In the genomic region with DNA sequence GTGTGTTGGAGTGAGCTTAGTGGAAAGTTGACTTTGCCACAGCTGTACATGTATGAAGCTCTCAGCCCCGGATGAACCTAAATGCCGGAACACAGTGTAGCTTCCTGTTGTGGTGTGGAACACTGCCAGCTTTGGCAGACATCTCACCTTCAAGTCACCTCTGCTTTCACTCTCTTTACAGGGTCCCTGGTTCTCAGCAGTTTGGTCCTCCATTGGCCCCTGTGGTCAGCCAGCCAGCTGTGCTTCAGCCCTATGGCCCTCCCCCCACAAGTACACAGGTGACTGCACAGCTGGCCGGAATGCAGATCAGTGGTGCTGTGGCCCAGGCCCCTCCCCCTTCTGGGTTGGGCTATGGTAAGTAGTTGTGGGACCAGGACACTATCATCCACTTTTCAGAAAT, we compare ENCODE assay signal across 11 mouse cellular contexts. TPM values are rescaled to one million over a fixed set of nuclear protein-coding genes. Genes with fewer than 3 reads are reported as not detected.
DNase-seq lines count a peak whose midpoint lies in the region; ATAC-seq and TF ChIP-seq lines count a peak whose summit lies in the region.
"Had no signal": no experiment of that assay in that cellular context is flagged by ENCODE, and none has a peak within 500 bp of the region (broad histone marks: within the 10 kb centered on the region; RNA-seq: fewer than 3 reads in every experiment).

No protein-coding gene starts in this region.

- H3K27ac ChIP-seq in heart, embryonic 14.5 days (replicated peaks in 1 of 2; ENCODE audit: control insufficient read depth in 1 of 2, insufficient read depth in 1 of 2, low read depth in 2 of 2, low read length in 2 of 2), result peak overlapping the region in 1 of 2 experiments; percentile 53; a peak in 1 of 4 replicates
- H3K27ac ChIP-seq in lung, postnatal 0 days (ENCODE audit: low read length), result no peak overlapping the region
- peak overlapping the region; percentile 90 for H3K27ac ChIP-seq in thymus, adult 2 months (ENCODE audit: control insufficient read depth, insufficient read depth, low read length)
- H3K27ac ChIP-seq in embryonic facial prominence, embryonic 10.5 days (replicated peaks), result no peak overlapping the region
- H3K27ac ChIP-seq: forebrain, embryonic 10.5 days; midbrain, embryonic 12.5 days had no signal

- DNase-seq in heart, postnatal 36 days, result no peak
- DNase-seq in heart, postnatal 4 days, result peak; percentile 51
- no peak for DNase-seq in lung, postnatal 0 days (ENCODE audit: low spot score)
- peak; percentile 76 for DNase-seq in thymus, adult 2 months
- DNase-seq in embryo, embryonic 9.5 days (ENCODE audit: extremely low spot score), result no peak
- no peak for DNase-seq in embryonic facial prominence, embryonic 10.5 days (ENCODE audit: low spot score)

- H3K4me2 ChIP-seq in heart, embryonic 14.5 days (ENCODE audit: low read length), result no peak overlapping the region
- H3K4me2 ChIP-seq in lung, postnatal 0 days (replicated peaks; ENCODE audit: low read depth, low read length), result no peak overlapping the region
- H3K4me2 ChIP-seq: midbrain, embryonic 12.5 days had no signal

- no peaks in the 10 kb centered on the region for H3K27me3 ChIP-seq in heart, embryonic 14.5 days (ENCODE audit: control insufficient read depth, insufficient read depth, low read length)
- no peaks in the 10 kb centered on the region for H3K27me3 ChIP-seq in lung, postnatal 0 days (replicated peaks; ENCODE audit: insufficient read depth, low read length)
- H3K27me3 ChIP-seq in thymus, adult 2 months (ENCODE audit: control insufficient read depth, insufficient read depth, low read length), result no peaks in the 10 kb centered on the region
- no peaks in the 10 kb centered on the region for H3K27me3 ChIP-seq in embryonic facial prominence, embryonic 10.5 days (replicated peaks; ENCODE audit: low read depth, poor library complexity, severe bottlenecking)
- H3K27me3 ChIP-seq: midbrain, embryonic 12.5 days had no signal

- peaks cover 5 to 9% of the 10 kb centered on the region in 2 experiments; a peak in 3 of 4 replicates for H3K4me1 ChIP-seq in heart, embryonic 14.5 days (ENCODE audit: control insufficient read depth in 2 of 2, insufficient read depth in 2 of 2, low read length in 2 of 2)
- no peaks in the 10 kb centered on the region for H3K4me1 ChIP-seq in lung, postnatal 0 days (ENCODE audit: insufficient read depth, low read depth, low read length)
- peaks cover 16% of the 10 kb centered on the region for H3K4me1 ChIP-seq in thymus, adult 2 months (replicated peaks; ENCODE audit: control insufficient read depth, insufficient read depth, low read length)
- H3K4me1 ChIP-seq in embryonic facial prominence, embryonic 10.5 days, result no peaks in the 10 kb centered on the region
- H3K4me1 ChIP-seq: forebrain, embryonic 10.5 days; midbrain, embryonic 12.5 days had no signal

- intact Hi-C loops in heart, postnatal 36 days (cut with DNase I), result no loop called here

- peak; percentile 37; the same call in 1 of the 2 replicates for ATAC-seq in heart, embryonic 14.5 days (ENCODE audit: insufficient number of reproducible peaks, insufficient read depth, low FRiP score, low read depth)
- ATAC-seq in lung, postnatal 0 days, result peak; percentile 30; the same call in 1 of the 2 replicates
- no peak for ATAC-seq in erythroid progenitor cell, adult 5-6 weeks (replicated peaks; ENCODE audit: low FRiP score, poor library complexity, severe bottlenecking)
- ATAC-seq: intestine, embryonic 16.5 days had no signal

- no peaks in the 10 kb centered on the region for H3K9me3 ChIP-seq in heart, embryonic 14.5 days (ENCODE audit: control insufficient read depth, low read length)
- H3K9me3 ChIP-seq in lung, postnatal 0 days (ENCODE audit: low read length), result no peaks in the 10 kb centered on the region
- H3K9me3 ChIP-seq in embryonic facial prominence, embryonic 10.5 days, result no peaks in the 10 kb centered on the region
- H3K9me3 ChIP-seq: forebrain, embryonic 10.5 days; midbrain, embryonic 12.5 days had no signal

- H3K4me3 ChIP-seq in heart, embryonic 14.5 days (ENCODE audit: control insufficient read depth in 1 of 2, insufficient read depth in 1 of 2, low read depth in 1 of 2, low read length in 2 of 2), result no peak overlapping the region
- H3K4me3 ChIP-seq in lung, postnatal 0 days (ENCODE audit: low read depth, low read length), result no peak overlapping the region
- peak overlapping the region; percentile 28 for H3K4me3 ChIP-seq in thymus, adult 2 months (ENCODE audit: control insufficient read depth, insufficient read depth, low read length)
- no peak overlapping the region for H3K4me3 ChIP-seq in embryonic facial prominence, embryonic 10.5 days
- H3K4me3 ChIP-seq: forebrain, embryonic 10.5 days; midbrain, embryonic 12.5 days had no signal

- WGBS in heart, embryonic 14.5 days, result 24% methylated on average over 3 of the region's 3 CpGs
- whole genome bisulfite sequencing in lung, postnatal 0 days, result 52% methylated on average over 3 of the region's 3 CpGs
- WGBS in thymus, adult 2 months, result 4% methylated on average over 3 of the region's 3 CpGs
- 85% methylated on average over 3 of the region's 3 CpGs for WGBS in embryonic facial prominence, embryonic 10.5 days

- no peak for TF ChIP-seq POLR2A in thymus, adult 2 months (IDR thresholded peaks at IDR 0.05; ENCODE audit: control insufficient read depth, extremely low read depth, insufficient read depth, low read length, poor library complexity)

- no peak for TF ChIP-seq CTCF in lung, postnatal 0 days (IDR thresholded peaks at IDR 0.05)
- no peak for TF ChIP-seq CTCF in thymus, adult 2 months (IDR thresholded peaks at IDR 0.05; ENCODE audit: borderline replicate concordance, control insufficient read depth, extremely low read depth, insufficient read depth, low read length, poor library complexity)

- peaks cover 100% of the 10 kb centered on the region for H3K36me3 ChIP-seq in heart, embryonic 14.5 days (ENCODE audit: control insufficient read depth, insufficient read depth, low read length)
- H3K36me3 ChIP-seq in lung, postnatal 0 days (ENCODE audit: insufficient read depth, low read length), result peaks cover 74% of the 10 kb centered on the region
- peaks cover 80% of the 10 kb centered on the region for H3K36me3 ChIP-seq in thymus, adult 2 months (ENCODE audit: control insufficient read depth, insufficient read depth, low read length)
- H3K36me3 ChIP-seq in embryonic facial prominence, embryonic 10.5 days (replicated peaks), result peaks cover 100% of the 10 kb centered on the region

- no peak overlapping the region for H3K9ac ChIP-seq in heart, embryonic 14.5 days (ENCODE audit: low read length)
- H3K9ac ChIP-seq in lung, postnatal 0 days (replicated peaks; ENCODE audit: low read depth), result no peak overlapping the region
- H3K9ac ChIP-seq: midbrain, embryonic 12.5 days had no signal

- no peak for TF ChIP-seq EP300 in lung, postnatal 0 days (IDR thresholded peaks at IDR 0.05)

RNA-seq across cellular contexts. Expression of a gene that starts 8.4 kb away (rescaled TPM):
- 69.2 and 75.7 TPM in 2 replicates for polyA plus RNA-seq in heart, embryonic 14.5 days (2014; fragmentation: Nextera tagmentation; extraction: Ambion mirVana)
- 100 to 1,000 TPM in 1 of 2 experiments, 10 to 100 TPM in 1; 97.8 to 104 TPM for total RNA-seq in heart, postnatal 36 days (2021)
- 100 to 1,000 TPM in 1 of 2 experiments, 10 to 100 TPM in 1; 96.3 to 110 TPM for total RNA-seq in heart, postnatal 4 days (2021)
- polyA plus RNA-seq in lung, postnatal 0 days (2015; fragmentation: Nextera tagmentation; extraction: Ambion mirVana), result 37.6 and 40.1 TPM in 2 replicates
- 486 and 497 TPM in 2 replicates for polyA plus RNA-seq in thymus, adult 2 months (2012; rRNA removed)
- polyA plus RNA-seq in embryonic facial prominence, embryonic 10.5 days (2016; fragmentation: Nextera tagmentation; extraction: Ambion mirVana), result 117 and 120 TPM in 2 replicates
- total RNA-seq in erythroid progenitor cell, adult 5-6 weeks (2015; ENCODE audit: low replicate concordance), result 53.3 and 56.2 TPM in 2 replicates
- total RNA-seq in erythroid progenitor cell, adult 5-6 weeks (2017; ENCODE audit: low replicate concordance), result 34.0 and 80.6 TPM in 2 replicates

RNA-seq across cellular contexts. Expression of a gene that starts 12.3 kb away (rescaled TPM):
- 16.5 and 17.8 TPM in 2 replicates for polyA plus RNA-seq in heart, embryonic 14.5 days (2014; fragmentation: Nextera tagmentation; extraction: Ambion mirVana)
- total RNA-seq in heart, postnatal 36 days (2021), result 1 to 10 TPM; 6.6 to 7.1 TPM
- total RNA-seq in heart, postnatal 4 days (2021), result 10 to 100 TPM; 11.4 to 11.8 TPM
- 24.2 and 26.3 TPM in 2 replicates for polyA plus RNA-seq in lung, postnatal 0 days (2015; fragmentation: Nextera tagmentation; extraction: Ambion mirVana)
- polyA plus RNA-seq in thymus, adult 2 months (2012; rRNA removed), result 19.2 and 23.4 TPM in 2 replicates
- 20.2 and 20.9 TPM in 2 replicates for polyA plus RNA-seq in embryonic facial prominence, embryonic 10.5 days (2016; fragmentation: Nextera tagmentation; extraction: Ambion mirVana)
- total RNA-seq in erythroid progenitor cell, adult 5-6 weeks (2015; ENCODE audit: low replicate concordance), result 5.9 and 10.1 TPM in 2 replicates
- total RNA-seq in erythroid progenitor cell, adult 5-6 weeks (2017; ENCODE audit: low replicate concordance), result 6.0 and 10.7 TPM in 2 replicates

RNA-seq across cellular contexts. Expression of a gene that starts 14.3 kb away (rescaled TPM):
- polyA plus RNA-seq in heart, embryonic 14.5 days (2014; fragmentation: Nextera tagmentation; extraction: Ambion mirVana), result 153 and 172 TPM in 2 replicates
- total RNA-seq in heart, postnatal 36 days (2021), result 100 to 1,000 TPM; 111 to 118 TPM
- total RNA-seq in heart, postnatal 4 days (2021), result 100 to 1,000 TPM; 230 to 272 TPM
- polyA plus RNA-seq in lung, postnatal 0 days (2015; fragmentation: Nextera tagmentation; extraction: Ambion mirVana), result 0.63 and 0.96 TPM in 2 replicates
- 0.51 and 2.8 TPM in 2 replicates for polyA plus RNA-seq in thymus, adult 2 months (2012; rRNA removed)
- 0.50 and 0.54 TPM in 2 replicates for polyA plus RNA-seq in embryonic facial prominence, embryonic 10.5 days (2016; fragmentation: Nextera tagmentation; extraction: Ambion mirVana)
- not detected in 2 replicates for total RNA-seq in erythroid progenitor cell, adult 5-6 weeks (2015; ENCODE audit: low replicate concordance)
- not detected in 2 replicates for total RNA-seq in erythroid progenitor cell, adult 5-6 weeks (2017; ENCODE audit: low replicate concordance)

RNA-seq across cellular contexts. Expression of a gene that starts 20.3 kb away (rescaled TPM):
- polyA plus RNA-seq in heart, embryonic 14.5 days (2014; fragmentation: Nextera tagmentation; extraction: Ambion mirVana), result 216 and 225 TPM in 2 replicates
- 100 to 1,000 TPM; 120 to 123 TPM for total RNA-seq in heart, postnatal 36 days (2021)
- total RNA-seq in heart, postnatal 4 days (2021), result 100 to 1,000 TPM in 1 of 2 experiments, 10 to 100 TPM in 1; 87.0 to 104 TPM
- 109 and 114 TPM in 2 replicates for polyA plus RNA-seq in lung, postnatal 0 days (2015; fragmentation: Nextera tagmentation; extraction: Ambion mirVana)
- polyA plus RNA-seq in thymus, adult 2 months (2012; rRNA removed), result 33.5 and 39.5 TPM in 2 replicates
- 253 and 263 TPM in 2 replicates for polyA plus RNA-seq in embryonic facial prominence, embryonic 10.5 days (2016; fragmentation: Nextera tagmentation; extraction: Ambion mirVana)
- total RNA-seq in erythroid progenitor cell, adult 5-6 weeks (2015; ENCODE audit: low replicate concordance), result 61.6 and 64.1 TPM in 2 replicates
- total RNA-seq in erythroid progenitor cell, adult 5-6 weeks (2017; ENCODE audit: low replicate concordance), result 14.1 and 65.5 TPM in 2 replicates

RNA-seq across cellular contexts. Expression of a gene that starts 24.9 kb away (rescaled TPM):
- polyA plus RNA-seq in heart, embryonic 14.5 days (2014; fragmentation: Nextera tagmentation; extraction: Ambion mirVana), result 21.7 and 25.4 TPM in 2 replicates
- 10 to 100 TPM; 45.4 to 47.8 TPM for total RNA-seq in heart, postnatal 36 days (2021)
- 10 to 100 TPM; 81.7 to 83.6 TPM for total RNA-seq in heart, postnatal 4 days (2021)
- polyA plus RNA-seq in lung, postnatal 0 days (2015; fragmentation: Nextera tagmentation; extraction: Ambion mirVana), result 21.7 and 24.1 TPM in 2 replicates
- 296 and 301 TPM in 2 replicates for polyA plus RNA-seq in thymus, adult 2 months (2012; rRNA removed)
- 34.2 and 36.3 TPM in 2 replicates for polyA plus RNA-seq in embryonic facial prominence, embryonic 10.5 days (2016; fragmentation: Nextera tagmentation; extraction: Ambion mirVana)
- 59.5 and 62.5 TPM in 2 replicates for total RNA-seq in erythroid progenitor cell, adult 5-6 weeks (2015; ENCODE audit: low replicate concordance)
- 29.8 and 30.5 TPM in 2 replicates for total RNA-seq in erythroid progenitor cell, adult 5-6 weeks (2017; ENCODE audit: low replicate concordance)

Comparison
In these comparisons a context has a peak if more than half of its experiments do, and no peak if none do; other contexts are left out.
1. DNase-seq: peak in heart, postnatal 4 days (single experiment) and thymus, adult 2 months (single experiment); none in heart, postnatal 36 days (0 of 2), lung, postnatal 0 days (single experiment), embryo, embryonic 9.5 days (single experiment) and embryonic facial prominence, embryonic 10.5 days (single experiment).
2. RNA of a gene that starts 14.3 kb away (polyA plus RNA-seq): 153 to 172 TPM in heart, embryonic 14.5 days; 0.51 to 2.8 TPM in thymus, adult 2 months, 0.63 to 0.96 TPM in lung, postnatal 0 days and 0.50 to 0.54 TPM in embryonic facial prominence, embryonic 10.5 days; every median in the first group is over 10 times any median in the second.